Mouse (Mus musculus): ENCODE measurements at regions not wholly inside any gene's neighbourhood (a gene's known extent, or its start where the extent isn't known, plus 50 kb on each side); places are given as distances from the start of the nearest gene placed in this dataset.

DNA sequence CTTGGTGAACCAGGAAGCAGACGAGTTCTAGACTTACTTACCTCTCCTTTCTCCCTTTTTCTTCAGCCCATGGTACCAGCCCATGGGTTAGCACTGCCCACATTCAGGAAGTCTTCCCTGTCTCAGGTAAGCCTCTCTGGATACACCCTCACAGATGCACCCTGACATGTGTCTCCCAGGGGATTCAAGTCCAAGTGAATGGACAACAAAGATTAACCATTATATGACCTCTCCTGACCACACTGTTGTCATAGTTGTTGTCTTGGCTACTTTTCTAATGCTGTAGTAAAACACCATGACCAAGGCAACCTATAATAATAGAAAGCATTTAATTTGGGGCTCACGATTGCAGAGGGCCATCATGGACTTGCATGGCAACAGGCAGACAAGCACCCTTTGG is 98.8 kb upstream of the Vash1 start:
- no peak for DNase-seq (ENCODE audit: low read depth, low spot score)

DNA sequence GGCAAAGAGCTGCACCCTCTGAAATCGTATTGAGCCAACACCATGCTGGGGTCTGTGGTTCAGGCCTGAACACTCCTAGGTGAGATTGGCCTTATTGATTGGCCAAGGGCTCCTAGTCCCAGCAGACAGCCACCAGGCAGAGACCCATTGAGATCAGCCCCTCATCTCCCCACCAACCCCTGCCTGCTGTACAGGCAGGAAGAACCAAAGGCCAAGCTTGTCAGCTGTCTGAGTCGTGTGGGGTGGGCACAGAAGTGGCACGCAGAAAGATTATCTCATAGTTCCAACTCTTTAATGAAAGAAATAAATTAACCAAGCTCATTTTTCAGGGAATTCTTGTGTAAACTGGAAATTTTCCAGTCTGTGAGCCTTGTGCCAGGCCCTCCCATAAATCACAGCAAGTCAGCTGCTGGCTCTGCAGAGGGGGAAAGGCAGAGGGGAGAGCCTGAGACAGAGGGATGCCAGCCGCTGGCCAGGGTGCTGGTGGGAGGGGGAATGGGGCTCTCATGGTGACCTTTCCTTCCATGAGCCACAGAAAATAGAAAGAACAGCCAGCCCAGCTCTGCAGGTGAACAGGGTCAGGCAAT is 98.3 kb upstream of the Vash1 start:
- no peak for DNase-seq (ENCODE audit: low read depth, low spot score)

DNA sequence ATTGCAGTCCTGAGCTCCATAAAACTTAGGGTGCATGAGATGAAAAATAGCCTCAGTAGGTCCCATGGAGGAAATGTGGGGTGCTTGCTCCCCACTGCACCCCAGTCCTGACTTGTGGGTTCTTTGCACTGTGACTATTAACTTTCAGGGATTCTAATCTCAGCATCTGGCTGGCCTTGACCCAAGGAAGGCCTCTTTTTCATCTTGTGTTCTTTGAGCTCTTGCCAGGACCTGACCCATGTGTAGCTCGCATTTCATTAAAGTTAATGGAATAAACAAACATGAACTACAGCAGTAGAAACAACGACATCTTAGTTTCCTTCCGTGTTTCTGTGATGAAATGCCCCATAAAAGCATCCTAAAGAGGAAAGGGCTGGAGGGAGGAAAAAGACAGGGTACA is 96.4 kb upstream of the Vash1 start:
- no peak for DNase-seq (ENCODE audit: low read depth, low spot score)

DNA sequence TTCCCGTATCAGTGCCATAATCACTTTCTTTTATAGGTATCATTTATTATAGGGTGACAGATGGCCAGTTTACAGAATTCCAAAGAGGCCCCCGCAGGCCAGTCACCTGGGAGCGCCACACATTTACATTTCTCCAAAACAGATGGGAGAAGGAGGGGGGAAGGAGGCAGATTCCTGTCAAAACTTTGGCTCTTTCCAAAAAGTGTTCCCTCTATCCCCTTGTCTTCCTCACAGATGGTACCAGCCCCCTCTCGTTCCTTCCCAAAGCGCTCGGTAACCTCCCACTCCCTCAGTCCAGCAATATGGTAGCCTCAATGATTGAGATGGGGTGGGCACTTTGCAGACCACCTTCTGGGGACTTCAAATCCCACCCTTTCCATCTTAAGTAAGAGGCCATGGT is 90.5 kb upstream of the Vash1 start:
- DNase-seq (ENCODE audit: low read depth, low spot score): no peak

DNA sequence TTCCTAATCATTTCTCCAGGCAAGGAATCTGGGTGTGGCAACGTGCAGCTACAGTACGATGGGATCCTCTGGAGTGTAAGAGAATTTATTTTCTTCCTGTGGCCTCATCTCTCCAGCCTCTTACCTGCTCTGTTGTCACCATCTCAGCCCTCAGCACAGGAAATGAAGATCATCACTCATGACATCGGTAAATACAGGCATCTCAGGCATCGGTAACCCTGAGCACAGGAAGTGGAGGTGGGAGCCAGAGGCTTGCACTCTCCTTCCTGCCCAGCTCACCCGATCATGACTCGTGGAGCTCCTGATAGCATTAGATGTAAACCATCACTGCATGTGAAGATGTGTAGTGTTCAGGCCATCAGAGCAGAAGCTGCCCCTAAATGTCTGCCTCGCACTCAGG is 86.0 kb upstream of the Vash1 start:
- DNase-seq (ENCODE audit: low read depth, low spot score): no peak

DNA sequence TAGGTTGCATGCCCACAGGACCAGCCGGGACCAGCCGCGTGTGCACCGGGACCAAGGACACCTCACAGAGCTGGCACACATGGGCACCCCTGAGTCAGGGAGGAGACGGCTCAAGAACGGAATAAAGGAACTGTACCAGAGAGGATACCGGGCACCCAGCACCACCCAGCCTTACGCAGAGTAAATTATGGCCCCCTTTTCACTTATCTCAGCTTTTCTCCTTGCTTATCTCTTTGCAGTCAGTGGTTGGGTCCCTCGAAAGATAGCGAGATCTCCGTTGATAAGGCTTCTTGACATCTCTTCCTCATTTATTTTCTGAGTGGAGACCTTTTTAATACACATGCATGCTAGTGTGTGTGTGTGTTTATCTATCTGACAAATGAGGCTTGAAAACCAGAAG is 83.9 kb upstream of the Vash1 start:
- DNase-seq (ENCODE audit: low read depth, low spot score): no peak

DNA sequence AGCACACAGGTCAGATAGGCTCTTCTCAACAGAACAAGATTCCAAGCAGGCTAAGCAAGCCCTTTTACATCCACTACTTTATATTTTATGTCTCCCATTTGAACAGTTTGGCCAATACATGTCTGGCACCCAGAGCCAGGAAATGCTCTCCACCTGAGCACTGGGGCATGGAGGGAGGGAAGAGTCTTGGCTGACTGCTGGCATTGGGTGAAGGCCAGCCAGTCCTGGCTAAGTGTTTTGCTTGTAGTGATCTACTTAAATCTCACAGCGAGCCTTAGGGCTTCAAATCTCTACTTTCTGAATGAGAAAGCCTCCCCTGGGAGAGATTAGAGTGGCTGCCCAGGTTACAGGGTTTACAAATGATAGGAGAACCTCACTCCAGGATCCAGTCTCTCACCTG is 78.5 kb upstream of the Vash1 start:
- no peak for DNase-seq (ENCODE audit: low read depth, low spot score)

DNA sequence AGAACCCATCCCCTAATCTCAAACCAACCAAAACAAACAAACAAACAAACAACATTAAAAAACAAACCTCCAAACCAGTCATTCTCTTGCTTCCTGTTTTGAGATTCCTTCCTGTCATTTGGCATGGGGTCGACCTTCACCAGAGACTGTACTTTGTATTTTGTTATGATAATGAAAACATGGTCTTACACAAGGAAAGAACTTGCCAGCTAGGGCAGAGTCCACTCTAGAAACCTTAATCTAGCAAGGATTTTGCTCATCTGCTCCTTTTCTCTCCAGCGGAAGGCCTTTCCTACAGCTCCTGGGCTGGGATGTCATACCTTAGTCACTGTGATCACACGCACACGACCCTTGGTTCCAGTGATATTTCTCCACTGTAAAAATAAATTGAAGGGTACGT is 75.0 kb upstream of the Vash1 start:
- DNase-seq (ENCODE audit: low read depth, low spot score): no peak

DNA sequence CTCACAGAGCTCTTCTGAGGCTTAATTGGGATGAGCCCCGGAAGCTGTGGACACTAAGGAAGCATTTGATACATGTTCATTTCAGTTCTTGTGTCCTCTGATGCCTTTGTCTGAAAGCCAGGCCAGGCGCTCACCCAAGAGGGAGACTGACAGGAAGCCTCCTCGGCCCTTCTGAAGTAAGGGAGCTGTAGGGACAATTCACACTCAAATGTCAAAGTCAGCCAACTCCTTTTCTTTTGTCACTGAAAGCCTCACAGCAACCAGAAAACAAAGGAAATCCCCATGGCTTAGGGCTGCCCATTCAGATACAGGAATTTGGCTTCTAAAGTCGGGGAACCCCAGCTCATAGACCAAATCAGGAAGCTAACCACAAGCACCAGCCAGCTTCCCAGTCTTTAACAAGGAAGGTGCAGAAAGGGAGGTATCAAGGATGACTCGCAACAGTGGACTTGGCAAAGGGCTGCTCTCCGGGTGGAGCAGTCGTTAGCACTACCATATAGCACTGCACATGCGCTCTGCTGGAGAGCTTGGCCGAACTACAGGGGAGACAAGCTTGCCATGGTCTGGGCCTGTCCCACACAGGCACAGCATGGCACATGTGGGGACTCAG is 66.0 kb upstream of the Vash1 start:
- DNase-seq (ENCODE audit: low read depth, low spot score): no peak

DNA sequence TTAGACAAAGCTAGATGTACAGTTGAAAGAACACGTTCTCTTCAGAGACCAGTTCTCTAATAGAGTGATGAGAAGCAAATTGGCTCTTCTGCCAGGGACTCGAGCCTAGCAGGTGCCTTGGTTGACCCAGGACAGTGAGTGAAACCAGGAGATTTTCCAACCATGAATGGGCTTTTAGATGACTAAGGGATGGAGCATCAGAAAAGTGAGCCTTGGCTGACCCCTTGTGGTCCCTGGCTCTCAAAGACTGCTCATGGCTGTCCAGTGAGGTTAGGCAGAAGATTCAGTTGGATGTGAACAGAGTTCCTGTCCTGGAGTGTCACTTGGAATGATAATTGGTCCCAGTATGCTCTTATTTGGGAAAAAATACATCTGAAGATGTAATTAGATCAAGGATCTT is 64.3 kb upstream of the Vash1 start:
- peak; percentile 61 for DNase-seq (ENCODE audit: low read depth, low spot score)

DNA sequence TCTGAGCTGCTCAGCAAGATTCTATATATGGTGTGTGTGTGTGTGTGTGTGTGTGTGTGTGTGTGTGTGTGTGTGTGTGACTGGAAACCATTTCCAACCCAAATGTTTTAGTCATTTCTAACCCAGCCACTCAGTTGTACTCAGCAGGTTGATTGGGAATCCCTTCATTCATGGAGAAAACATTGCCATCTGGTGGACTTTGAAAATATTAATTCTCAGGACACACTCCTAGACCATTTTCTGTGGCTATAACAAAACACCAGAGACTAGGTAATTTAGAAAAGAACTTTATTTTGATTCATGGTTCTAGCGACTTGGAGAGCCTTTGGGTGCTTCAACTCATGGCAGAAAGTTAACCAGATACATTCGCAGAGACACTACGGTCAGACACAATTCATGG is 62.2 kb upstream of the Vash1 start:
- DNase-seq (ENCODE audit: low read depth, low spot score): peak; percentile 11

DNA sequence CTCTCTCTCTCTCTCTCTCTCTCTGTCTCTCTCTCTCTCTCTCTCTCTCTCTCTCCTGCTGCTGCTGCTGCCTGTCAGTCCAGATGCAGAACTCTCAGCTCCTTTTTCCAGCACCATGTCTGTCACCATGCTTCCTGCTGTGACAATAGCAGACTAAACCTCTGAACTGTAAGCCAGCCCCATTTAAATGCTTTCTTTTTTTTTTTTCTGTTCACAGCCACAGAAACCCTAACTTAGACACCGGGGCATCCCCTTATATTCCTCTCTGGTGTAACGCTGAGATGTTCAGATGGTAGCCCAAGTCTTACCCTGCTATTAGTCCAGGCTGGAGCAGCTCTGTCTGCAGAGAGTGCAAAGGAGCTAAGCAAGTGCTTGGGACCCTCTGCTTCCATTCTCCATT is 54.3 kb upstream of the Vash1 start:
- no peak for DNase-seq (ENCODE audit: low read depth, low spot score)

DNA sequence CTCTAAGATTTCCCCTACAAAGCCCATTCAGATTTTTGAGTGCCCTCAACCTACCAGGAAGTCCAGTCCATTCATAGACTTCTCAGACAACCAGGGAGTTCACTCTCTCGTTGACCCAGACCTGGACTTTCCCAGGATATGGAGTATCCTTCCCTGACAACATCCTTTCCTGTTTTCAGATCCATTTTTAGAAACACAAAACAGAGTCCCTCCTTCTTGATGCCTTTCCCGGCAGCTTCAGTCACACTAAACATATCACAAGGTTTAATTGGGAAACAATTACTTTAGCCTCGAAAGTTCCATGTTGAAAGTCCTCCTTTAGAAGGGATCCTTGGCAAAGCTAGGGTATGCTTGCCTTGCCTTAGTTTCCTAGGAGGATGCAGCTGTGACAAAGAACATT is 51.8 kb upstream of the Vash1 start:
- DNase-seq (ENCODE audit: low read depth, low spot score): no peak

DNA sequence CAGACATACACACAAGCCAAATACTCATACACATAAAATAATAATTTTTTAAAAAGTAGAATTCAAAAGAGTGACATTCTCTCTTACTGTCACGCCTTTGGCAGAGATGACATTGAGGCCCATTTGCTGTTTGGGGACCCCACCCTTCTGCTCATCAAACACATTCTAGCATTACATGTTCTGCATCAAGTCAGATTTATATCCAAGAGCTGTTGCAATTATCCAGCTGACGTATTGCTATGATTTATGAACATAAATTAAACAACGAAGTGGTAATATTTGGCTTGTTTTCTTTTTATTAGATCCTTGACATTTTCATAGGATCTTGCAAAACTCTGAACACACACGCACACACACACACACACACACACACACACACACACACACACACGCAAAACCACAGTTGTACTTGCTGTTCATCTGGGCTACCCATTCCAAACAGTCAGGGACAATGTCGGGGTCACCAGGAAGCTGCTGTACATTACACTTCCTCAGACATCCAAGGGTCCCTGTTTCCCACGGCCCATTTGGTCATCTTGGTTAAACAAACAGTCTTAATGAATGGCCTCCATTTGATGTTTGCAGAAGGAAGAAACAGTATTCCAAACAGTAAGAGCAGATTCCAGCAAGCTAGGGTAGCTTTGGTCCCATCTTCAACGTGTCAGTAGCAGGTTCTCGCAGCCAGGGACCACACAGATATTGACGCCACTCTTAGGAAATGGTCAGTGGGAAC is 50.3 kb upstream of the Vash1 start:
- no peak for DNase-seq (ENCODE audit: low read depth, low spot score)

All from retina, postnatal 7 days (tissue).